Mouse (Mus musculus): ENCODE data around the gene Hras. TPM values are rescaled to one million over a fixed set of nuclear protein-coding genes. Genes with fewer than 3 reads are reported as not detected.

The Hras gene
- polyA plus RNA-seq, 1 experiment from 2014 or later, result 97.4 TPM

DNA sequence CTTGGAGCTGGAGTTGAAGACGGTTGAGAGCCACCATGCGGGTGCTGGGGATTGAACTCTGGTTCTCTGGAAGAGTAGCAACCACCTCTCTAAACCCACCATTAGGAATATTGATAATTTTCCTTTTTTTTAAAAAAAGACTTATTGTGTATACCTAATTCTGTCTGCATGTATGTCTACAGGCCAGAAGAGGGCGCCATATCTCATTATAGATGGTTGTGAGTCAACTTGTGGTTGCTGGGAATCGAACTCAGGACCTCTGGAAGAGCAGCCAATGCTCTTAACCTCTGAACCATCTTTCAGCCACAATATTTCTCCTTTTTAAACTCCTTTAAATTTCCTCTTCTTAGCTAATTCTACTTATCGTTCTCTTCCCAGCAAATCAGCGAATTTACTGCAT is 32.7 kb upstream of the Hras start:
- Histone ChIP-seq H3K9ac (no peak overlapping the region), H3K27ac (ENCODE audit: low read depth) (no peak overlapping the region), H3K4me1 (ENCODE audit: insufficient read depth) (peaks cover 17% of the 10 kb centered on the region), H3K4me2 (no peak overlapping the region), H3K9me3 (ENCODE audit: low read depth, low read length) (no peaks in the 10 kb centered on the region), H3K4me3 (ENCODE audit: low read depth, low read length) (no peak overlapping the region), H3K36me3 (ENCODE audit: insufficient read depth) (peaks cover 12% of the 10 kb centered on the region), H3K27me3 (ENCODE audit: insufficient read depth, low read length) (no peaks in the 10 kb centered on the region)
- DNase-seq (no peak), ATAC-seq (ENCODE audit: insufficient read depth) (no peak)
- TF ChIP-seq CTCF (IDR thresholded peaks at IDR 0.05; ENCODE audit: low read depth), result no peak
- 81% methylated on average over 6 of the region's 6 CpGs for WGBS

DNA sequence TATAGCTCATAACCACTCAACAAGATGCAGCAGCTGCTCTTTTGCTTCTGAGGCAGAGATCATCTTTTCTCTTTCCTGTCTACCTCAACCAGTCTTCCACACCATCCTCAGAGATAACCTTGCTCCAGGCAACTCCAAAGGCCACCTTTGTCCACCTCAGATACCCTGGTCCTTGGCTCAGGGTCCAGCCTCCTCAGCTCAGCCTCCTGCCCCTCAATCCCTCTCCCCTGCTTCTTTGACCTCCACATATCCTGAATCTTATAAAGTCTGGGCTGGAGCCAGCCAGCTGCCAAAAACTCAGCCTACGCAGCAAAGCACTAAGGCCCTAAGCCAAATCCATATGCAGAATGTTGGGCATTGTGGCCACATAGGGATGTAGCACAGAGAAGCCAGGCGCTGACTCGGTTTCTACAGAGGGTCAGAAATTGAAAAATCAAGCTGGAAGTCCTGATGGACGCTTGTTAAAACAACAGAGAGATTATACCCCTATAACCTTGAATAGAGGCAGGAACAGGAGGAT is 29.0 kb upstream of the Hras start:
- H3K4me1 ChIP-seq (ENCODE audit: insufficient read depth), result peaks cover 7% of the 10 kb centered on the region
- DNase-seq (peak; percentile 58), ATAC-seq (ENCODE audit: insufficient read depth) (no peak)
- no peaks in the 10 kb centered on the region for H3K27me3 ChIP-seq (ENCODE audit: insufficient read depth, low read length)
- no peak for TF ChIP-seq CTCF (IDR thresholded peaks at IDR 0.05; ENCODE audit: low read depth)
- H3K9me3 ChIP-seq (ENCODE audit: low read depth, low read length), result no peaks in the 10 kb centered on the region
- peaks cover 11% of the 10 kb centered on the region; the same call in 1 of the 2 replicates for H3K36me3 ChIP-seq (ENCODE audit: insufficient read depth)
- WGBS, result 68% methylated on average over 4 of the region's 4 CpGs
- peak overlapping the region; percentile 91 for H3K27ac ChIP-seq (ENCODE audit: low read depth)
- no peak overlapping the region for H3K4me3 ChIP-seq (ENCODE audit: low read depth, low read length)
- H3K9ac ChIP-seq, result 0 out of 2 replicates have a peak overlapping the region, but pooled peaks have one; percentile 9
- peak overlapping the region; percentile 92 for H3K4me2 ChIP-seq

GRCm38 (mm10) chr7:141222126-141222467 is 28.3 kb upstream of the Hras start:
- peaks cover 18% of the 10 kb centered on the region; the same call in 1 of the 2 replicates for H3K36me3 ChIP-seq (ENCODE audit: insufficient read depth)
- ATAC-seq (ENCODE audit: insufficient read depth) (no peak), DNase-seq (no peak)
- H3K27me3 ChIP-seq (ENCODE audit: insufficient read depth, low read length), result no peaks in the 10 kb centered on the region
- peak overlapping the region; percentile 91 for H3K27ac ChIP-seq (ENCODE audit: low read depth)
- H3K4me1 ChIP-seq (ENCODE audit: insufficient read depth), result peaks cover 7% of the 10 kb centered on the region
- H3K9me3 ChIP-seq (ENCODE audit: low read depth, low read length), result no peaks in the 10 kb centered on the region
- H3K4me3 ChIP-seq (ENCODE audit: low read depth, low read length), result peak overlapping the region; percentile 60
- H3K4me2 ChIP-seq, result peak overlapping the region; percentile 92
- H3K9ac ChIP-seq, result peak overlapping the region; percentile 9
- no peak for TF ChIP-seq CTCF (IDR thresholded peaks at IDR 0.05; ENCODE audit: low read depth)
- 6% methylated on average over 8 of the region's 8 CpGs for WGBS

- Histone ChIP-seq H3K4me2 (peak overlapping the region; percentile 92), H3K9me3 (ENCODE audit: low read depth, low read length) (no peaks in the 10 kb centered on the region), H3K9ac (peak overlapping the region; percentile 68), H3K4me3 (ENCODE audit: low read depth, low read length) (peak overlapping the region; percentile 60), H3K4me1 (ENCODE audit: insufficient read depth) (peaks cover 7% of the 10 kb centered on the region), H3K27ac (ENCODE audit: low read depth) (peak overlapping the region; percentile 91), H3K36me3 (ENCODE audit: insufficient read depth) (peaks cover 18% of the 10 kb centered on the region; the same call in 1 of the 2 replicates), H3K27me3 (ENCODE audit: insufficient read depth, low read length) (no peaks in the 10 kb centered on the region)
- peak; percentile 27 for TF ChIP-seq CTCF (IDR thresholded peaks at IDR 0.05; ENCODE audit: low read depth)
- DNase-seq (peak; percentile 99), ATAC-seq (ENCODE audit: insufficient read depth) (peak; percentile 96)
- WGBS, result 3% methylated on average over 44 of the region's 44 CpGs
These were observed 27.7 kb upstream of the Hras start for GRCm38 (mm10) chr7:141221249-141222125.

- H3K27me3 ChIP-seq (ENCODE audit: insufficient read depth, low read length), result no peaks in the 10 kb centered on the region
- H3K4me2 ChIP-seq, result peak overlapping the region; percentile 92
- no peak overlapping the region for H3K27ac ChIP-seq (ENCODE audit: low read depth)
- H3K36me3 ChIP-seq (ENCODE audit: insufficient read depth), result peaks cover 18% of the 10 kb centered on the region; the same call in 1 of the 2 replicates
- H3K4me1 ChIP-seq (ENCODE audit: insufficient read depth), result peaks cover 7% of the 10 kb centered on the region
- 0 out of 2 replicates have a peak overlapping the region, but pooled peaks have one; percentile 13 for H3K9ac ChIP-seq
- ATAC-seq (ENCODE audit: insufficient read depth), result no peak
- WGBS, result 63% methylated on average over 1 of the region's 1 CpGs
- no peaks in the 10 kb centered on the region for H3K9me3 ChIP-seq (ENCODE audit: low read depth, low read length)
- DNase-seq, result no peak
- TF ChIP-seq CTCF (IDR thresholded peaks at IDR 0.05; ENCODE audit: low read depth), result no peak
- H3K4me3 ChIP-seq (ENCODE audit: low read depth, low read length), result no peak overlapping the region; the same call in 1 of the 2 replicates
These were observed 26.6 kb upstream of the Hras start for GRCm38 (mm10) chr7:141220377-141220776.

- Histone ChIP-seq H3K27me3 (ENCODE audit: insufficient read depth, low read length) (no peaks in the 10 kb centered on the region), H3K36me3 (ENCODE audit: insufficient read depth) (peaks cover 18% of the 10 kb centered on the region; the same call in 1 of the 2 replicates), H3K4me2 (no peak overlapping the region), H3K9me3 (ENCODE audit: low read depth, low read length) (no peaks in the 10 kb centered on the region), H3K9ac (no peak overlapping the region), H3K27ac (ENCODE audit: low read depth) (no peak overlapping the region), H3K4me3 (ENCODE audit: low read depth, low read length) (no peak overlapping the region), H3K4me1 (ENCODE audit: insufficient read depth) (peaks cover 13% of the 10 kb centered on the region)
- DNase-seq (no peak), ATAC-seq (ENCODE audit: insufficient read depth) (no peak)
- no peak for TF ChIP-seq CTCF (IDR thresholded peaks at IDR 0.05; ENCODE audit: low read depth)
- 90% methylated on average over 1 of the region's 1 CpGs for WGBS
These were observed 25.8 kb upstream of the Hras start for GRCm38 (mm10) chr7:141219558-141220099.

All from lung, embryonic 14.5 days (tissue).